Mouse (Mus musculus) forebrain, postnatal 0 days (tissue): ENCODE results near the gene Bcl2l1. TPM values are rescaled to one million over a fixed set of nuclear protein-coding genes. Genes with fewer than 3 reads are reported as not detected.

ENCODE experiments used
- ATAC-seq: fragments of 200-750 bp; cut with Nextera tagmentation; 2 replicates; pipeline ENCODE4 v1.8.0; 2017; ENCODE audit warnings: mild to moderate bottlenecking, moderate library complexity
- DNase-seq: peaks from one replicate; pipeline ENCODE4 v3.0.0-alpha.2; 2015
- H3K27ac ChIP-seq: fragments of 300-500 bp; sonication (generic); 2 replicates; pipeline ENCODE4 v1.5.1; 2014; ENCODE audit warnings: low read depth, mild to moderate bottlenecking, antibody characterized with exemption, low read length, moderate library complexity, mixed read lengths
- H3K27me3 ChIP-seq: fragments of 300-500 bp; sonication (generic); 2 replicates; pipeline ENCODE4 v1.6.1; 2014; ENCODE audit warnings: mild to moderate bottlenecking, low read length, mixed read lengths; ENCODE audit not compliant: insufficient read depth
- H3K36me3 ChIP-seq: fragments of 300-500 bp; sonication (generic); 2 replicates; pipeline ENCODE4 v1.6.1; 2014; ENCODE audit warnings: mild to moderate bottlenecking, moderate library complexity; ENCODE audit not compliant: insufficient read depth
- H3K4me1 ChIP-seq: fragments of 300-500 bp; sonication (generic); 2 replicates; pipeline ENCODE4 v1.6.1; 2014; ENCODE audit warnings: antibody characterized with exemption; ENCODE audit not compliant: insufficient read depth
- H3K4me2 ChIP-seq: fragments of 300-500 bp; sonication (generic); 2 replicates; pipeline ENCODE4 v1.6.1; 2014; ENCODE audit warnings: low read depth, mild to moderate bottlenecking, moderate library complexity
- H3K4me3 ChIP-seq: fragments of 300-500 bp; sonication (generic); 2 replicates; pipeline ENCODE4 v1.5.1; 2014; ENCODE audit warnings: low read depth, low read length, mixed read lengths
- H3K9ac ChIP-seq: fragments of 300-500 bp; sonication (generic); 2 replicates; pipeline ENCODE4 v1.6.1; 2014; ENCODE audit warnings: mild to moderate bottlenecking
- H3K9me3 ChIP-seq: fragments of 300-500 bp; sonication (generic); 2 replicates; pipeline ENCODE4 v1.6.1; 2016; ENCODE audit warnings: low read length
- CTCF ChIP-seq: sonication (generic); IDR thresholded peaks from 2 replicates; pipeline ENCODE4 v1.5.1; 2016; ENCODE audit warnings: antibody characterized with exemption, control low read depth, low read depth
- WGBS: fragments of 180-500 bp; shearing (Covaris S2); extraction: QIAGEN DNeasy Blood & Tissue Kit; methylation state at CpG from one replicate; pipeline ENCODE4 v1.1.7; 2014; 5-methylcytosine and 5-hydroxymethylcytosine counted together
- polyA plus RNA-seq: library from polyadenylated mRNA; unstranded; fragments of >200 nt; fragmentation: Nextera tagmentation; extraction: Ambion mirVana; gene quantifications from 2 replicates; pipeline ENCODE4 v1.2.1, GENCODE M21; 2015
- total RNA-seq: library from RNA; depleted of rRNA; stranded (reverse); fragments of >200 nt; gene quantifications from 2 replicates; pipeline ENCODE4 v1.2.3, GENCODE M21; 2014

Gene Bcl2l1
- total and polyA plus RNA-seq, 2 experiments from 2014 or later, result 157 to 173 TPM

GRCm38 (mm10) chr2:152829367-152829881 lies 2.1 kb downstream of the Bcl2l1 start:
- H3K36me3 ChIP-seq, result no peaks in the 10 kb centered on the region; the same call in none of the 2 replicates
- H3K27me3 ChIP-seq, result no peaks in the 10 kb centered on the region
- peak; percentile 24 for DNase-seq
- H3K4me2 ChIP-seq, result peak overlapping the region; percentile 85
- H3K27ac ChIP-seq, result no peak overlapping the region
- peak overlapping the region; percentile 96 for H3K9ac ChIP-seq
- no peak for TF ChIP-seq CTCF
- 68% methylated on average over 23 of the region's 23 CpGs for WGBS
- ATAC-seq, result no peak
- peaks cover 49% of the 10 kb centered on the region for H3K4me1 ChIP-seq
- peak overlapping the region; percentile 93 for H3K4me3 ChIP-seq
- H3K9me3 ChIP-seq, result no peaks in the 10 kb centered on the region

GRCm38 (mm10) chr2:152828532-152828931 lies 3.0 kb downstream of the Bcl2l1 start:
- no peaks in the 10 kb centered on the region for H3K27me3 ChIP-seq
- peaks cover 57% of the 10 kb centered on the region for H3K4me1 ChIP-seq
- H3K9me3 ChIP-seq, result no peaks in the 10 kb centered on the region
- peak overlapping the region; percentile 96 for H3K9ac ChIP-seq
- ATAC-seq, result no peak
- WGBS, result 81% methylated on average over 1 of the region's 1 CpGs
- no peak for TF ChIP-seq CTCF
- peak overlapping the region; percentile 85 for H3K4me2 ChIP-seq
- H3K36me3 ChIP-seq, result no peaks in the 10 kb centered on the region; the same call in none of the 2 replicates
- no peak for DNase-seq
- peak overlapping the region; percentile 93 for H3K4me3 ChIP-seq
- H3K27ac ChIP-seq, result no peak overlapping the region

GRCm38 (mm10) chr2:152828011-152828370 lies 3.5 kb downstream of the Bcl2l1 start:
- no peak for TF ChIP-seq CTCF
- Histone ChIP-seq H3K27me3 (no peaks in the 10 kb centered on the region), H3K4me2 (peak overlapping the region; percentile 85), H3K36me3 (no peaks in the 10 kb centered on the region; the same call in none of the 2 replicates), H3K9me3 (no peaks in the 10 kb centered on the region), H3K9ac (peak overlapping the region; percentile 96; the same call in 1 of the 2 replicates), H3K27ac (no peak overlapping the region), H3K4me3 (peak overlapping the region; percentile 93), H3K4me1 (peaks cover 57% of the 10 kb centered on the region)
- WGBS, result 75% methylated on average over 4 of the region's 4 CpGs
- ATAC-seq (no peak), DNase-seq (no peak)

- H3K4me1 ChIP-seq, result peaks cover 57% of the 10 kb centered on the region
- WGBS, result 86% methylated on average over 8 of the region's 8 CpGs
- H3K4me3 ChIP-seq, result peak overlapping the region; percentile 93; the same call in 1 of the 2 replicates
- no peaks in the 10 kb centered on the region for H3K9me3 ChIP-seq
- H3K9ac ChIP-seq, result peak overlapping the region; percentile 19; the same call in 1 of the 2 replicates
- no peaks in the 10 kb centered on the region for H3K27me3 ChIP-seq
- H3K4me2 ChIP-seq, result peak overlapping the region; percentile 85
- DNase-seq (no peak), ATAC-seq (no peak)
- no peaks in the 10 kb centered on the region; the same call in none of the 2 replicates for H3K36me3 ChIP-seq
- H3K27ac ChIP-seq, result no peak overlapping the region
- TF ChIP-seq CTCF, result no peak
Measured at GRCm38 (mm10) chr2:152827321-152828010, 4.1 kb downstream of the Bcl2l1 start.

- 62% methylated on average over 3 of the region's 3 CpGs for WGBS
- Histone ChIP-seq H3K4me1 (peaks cover 59% of the 10 kb centered on the region), H3K27ac (no peak overlapping the region), H3K27me3 (no peaks in the 10 kb centered on the region), H3K36me3 (peaks cover 4% of the 10 kb centered on the region), H3K9me3 (no peaks in the 10 kb centered on the region), H3K9ac (no peak overlapping the region), H3K4me2 (peak overlapping the region; percentile 85), H3K4me3 (no peak overlapping the region)
- TF ChIP-seq CTCF, result no peak
- DNase-seq, result no peak
- no peak for ATAC-seq
Measured at GRCm38 (mm10) chr2:152826481-152826880, 5.0 kb downstream of the Bcl2l1 start.

GRCm38 (mm10) chr2:152825713-152826112 lies 5.8 kb downstream of the Bcl2l1 start:
- ATAC-seq (no peak), DNase-seq (no peak)
- H3K27ac ChIP-seq, result no peak overlapping the region
- H3K9ac ChIP-seq, result no peak overlapping the region
- TF ChIP-seq CTCF, result no peak
- H3K4me1 ChIP-seq, result peaks cover 63% of the 10 kb centered on the region
- no peak overlapping the region for H3K4me2 ChIP-seq
- no peak overlapping the region for H3K4me3 ChIP-seq
- no peaks in the 10 kb centered on the region for H3K27me3 ChIP-seq
- H3K36me3 ChIP-seq, result peaks cover 8% of the 10 kb centered on the region
- 84% methylated on average over 2 of the region's 2 CpGs for WGBS
- no peaks in the 10 kb centered on the region for H3K9me3 ChIP-seq

GRCm38 (mm10) chr2:152825168-152825697 lies 6.3 kb downstream of the Bcl2l1 start:
- H3K4me2 ChIP-seq, result no peak overlapping the region
- TF ChIP-seq CTCF, result no peak
- no peak for DNase-seq
- no peak overlapping the region for H3K4me3 ChIP-seq
- H3K27ac ChIP-seq, result no peak overlapping the region
- 84% methylated on average over 4 of the region's 4 CpGs for WGBS
- no peak overlapping the region for H3K9ac ChIP-seq
- H3K27me3 ChIP-seq, result no peaks in the 10 kb centered on the region
- no peaks in the 10 kb centered on the region for H3K9me3 ChIP-seq
- peaks cover 68% of the 10 kb centered on the region for H3K4me1 ChIP-seq
- ATAC-seq, result no peak
- peaks cover 8% of the 10 kb centered on the region for H3K36me3 ChIP-seq
